Mouse (Mus musculus) E14TG2a.4 (cell line): ENCODE measurements at regions not wholly inside any gene's neighbourhood (a gene's known extent, or its start where the extent isn't known, plus 50 kb on each side); places are given as distances from the start of the nearest gene placed in this dataset.

ENCODE experiments used
- CTCF ChIP-seq: conservative IDR thresholded peaks from 2 replicates; pipeline ENCODE4 v1.5.1; 2014; ENCODE audit warnings: low read length
- NANOG ChIP-seq: IDR thresholded peaks from 2 replicates; pipeline ENCODE4 v1.6.1; 2014; ENCODE audit warnings: borderline replicate concordance, low read length, mixed read lengths

DNA sequence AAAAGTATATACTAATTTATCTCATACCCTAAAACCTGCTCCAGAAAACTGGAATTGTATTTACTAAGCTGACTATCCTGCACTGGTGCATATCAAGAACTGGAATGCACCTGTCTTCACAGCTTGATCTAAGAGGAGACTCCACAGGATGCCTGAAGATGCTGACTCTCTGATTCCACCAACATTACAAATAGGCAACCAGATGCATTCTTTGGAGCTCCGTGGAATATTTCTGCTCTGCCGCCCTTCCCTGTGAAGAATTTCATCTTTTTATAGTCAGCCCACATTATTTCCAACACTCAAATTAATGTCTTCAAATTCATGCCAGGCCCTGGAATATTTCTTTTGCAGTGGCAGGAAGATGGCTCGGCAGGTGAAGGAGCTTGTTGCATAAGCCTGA is 148.7 kb upstream of the Pou3f3 start:
- TF ChIP-seq CTCF: no peak
- no peak for TF ChIP-seq NANOG
